Mouse (Mus musculus): ENCODE results near the gene Urah. TPM values are rescaled to one million over a fixed set of nuclear protein-coding genes. Genes with fewer than 3 reads are reported as not detected.

The Urah gene
- not detected for polyA plus RNA-seq (2017; shearing (Covaris generic))

GRCm38 (mm10) chr7:140834968-140835757, at the start of gene Urah:
Gene Urah (plus strand): TSS chr7:140835018.

GRCm38 (mm10) chr7:140787406-140788052, 47.3 kb upstream of the Urah start, which contains the start of gene Syce1:
Gene Syce1 (minus strand): TSS chr7:140787852.

GRCm38 (mm10) chr7:140821653-140822329, 13.0 kb upstream of the Urah start, which contains the start of gene Zfp941:
Gene Zfp941 (minus strand): TSS chr7:140822178.

GRCm38 (mm10) chr7:140844905-140845665, 10.3 kb downstream of the Urah start, which contains the start of gene Scgb1c1:
Gene Scgb1c1 (plus strand): TSS chr7:140845547.

GRCm38 (mm10) chr7:140847755-140848580, 13.2 kb downstream of the Urah start, which contains the start of gene Odf3:
Gene Odf3 (plus strand): TSS chr7:140847805.

GRCm38 (mm10) chr7:140855860-140856784, 21.3 kb downstream of the Urah start, which contains the start of gene Gm45785:
Gene Gm45785 (minus strand): TSS chr7:140856331.

GRCm38 (mm10) chr7:140856785-140857549, 22.1 kb downstream of the Urah start, which contains the start of gene Ric8a:
Gene Ric8a (plus strand): TSS chr7:140856957.

GRCm38 (mm10) chr7:140857550-140858505, 23.0 kb downstream of the Urah start, which contains the start of gene Bet1l:
Gene Bet1l (minus strand): TSS chr7:140857577.

GRCm38 (mm10) chr7:140881696-140882468, 47.1 kb downstream of the Urah start, which contains the start of the genes Psmd13 and Sirt3:
Gene Psmd13 (plus strand): TSS chr7:140881968.
Gene Sirt3 (minus strand): TSS chr7:140882309.

Other genes starting within 250 kb of the Urah start
- 0.05 TPM for gene Olfr46, start 233.7 kb upstream of the Urah start, polyA plus RNA-seq (2017; shearing (Covaris generic))
- not detected for gene Olfr61, start 206.0 kb upstream of the Urah start, polyA plus RNA-seq (2017; shearing (Covaris generic))
- not detected for gene Olfr53, start 188.6 kb upstream of the Urah start, polyA plus RNA-seq (2017; shearing (Covaris generic))
- gene Olfr539, start 175.1 kb upstream of the Urah start, polyA plus RNA-seq (2017; shearing (Covaris generic)) = 0.21 TPM
- 0.06 TPM for gene Olfr45, start 153.1 kb upstream of the Urah start, polyA plus RNA-seq (2017; shearing (Covaris generic))
- not detected for gene Olfr541, start 137.8 kb upstream of the Urah start, polyA plus RNA-seq (2017; shearing (Covaris generic))
- gene Cyp2e1, start 71.3 kb upstream of the Urah start, polyA plus RNA-seq (2017; shearing (Covaris generic)) = not detected
- not detected for gene Syce1, start 47.2 kb upstream of the Urah start, polyA plus RNA-seq (2017; shearing (Covaris generic))
- gene Zfp941, start 12.8 kb upstream of the Urah start, polyA plus RNA-seq (2017; shearing (Covaris generic)) = 0.18 TPM
- gene Scgb1c1, start 10.5 kb downstream of the Urah start, polyA plus RNA-seq (2017; shearing (Covaris generic)) = not detected
- gene Odf3, start 12.8 kb downstream of the Urah start, polyA plus RNA-seq (2017; shearing (Covaris generic)) = 0.30 TPM
- 1.3 TPM for gene Gm45785, start 21.3 kb downstream of the Urah start, polyA plus RNA-seq (2017; shearing (Covaris generic))
- gene Ric8a, start 21.9 kb downstream of the Urah start, polyA plus RNA-seq (2017; shearing (Covaris generic)) = 107 TPM
- 51.2 TPM for gene Bet1l, start 22.6 kb downstream of the Urah start, polyA plus RNA-seq (2017; shearing (Covaris generic))
- 145 TPM for gene Psmd13, start 47.0 kb downstream of the Urah start, polyA plus RNA-seq (2017; shearing (Covaris generic))
- gene Sirt3, start 47.3 kb downstream of the Urah start, polyA plus RNA-seq (2017; shearing (Covaris generic)) = 2.6 TPM
- gene Cox8b, start 65.4 kb downstream of the Urah start, polyA plus RNA-seq (2017; shearing (Covaris generic)) = not detected
- 0.11 TPM for gene Nlrp6, start 85.9 kb downstream of the Urah start, polyA plus RNA-seq (2017; shearing (Covaris generic))
- 9.2 TPM for gene Pgghg, start 106.4 kb downstream of the Urah start, polyA plus RNA-seq (2017; shearing (Covaris generic))
- not detected for gene Ifitm5, start 115.3 kb downstream of the Urah start, polyA plus RNA-seq (2017; shearing (Covaris generic))
- not detected for gene Gm45717, start 120.9 kb downstream of the Urah start, polyA plus RNA-seq (2017; shearing (Covaris generic))
- 19.8 TPM for gene Ifitm2, start 121.0 kb downstream of the Urah start, polyA plus RNA-seq (2017; shearing (Covaris generic))
- gene Ifitm1, start 132.2 kb downstream of the Urah start, polyA plus RNA-seq (2017; shearing (Covaris generic)) = 8.4 TPM
- gene Ifitm3, start 175.8 kb downstream of the Urah start, polyA plus RNA-seq (2017; shearing (Covaris generic)) = 9.4 TPM
- not detected for gene Ifitm6, start 182.9 kb downstream of the Urah start, polyA plus RNA-seq (2017; shearing (Covaris generic))
- not detected for gene Gm17387, start 194.1 kb downstream of the Urah start, polyA plus RNA-seq (2017; shearing (Covaris generic))
- gene B4galnt4, start 226.1 kb downstream of the Urah start, polyA plus RNA-seq (2017; shearing (Covaris generic)) = 19.2 TPM
- 186 TPM for gene Pkp3, start 243.2 kb downstream of the Urah start, polyA plus RNA-seq (2017; shearing (Covaris generic))

All from effector memory CD4-positive, alpha-beta T cell, adult 7 months (primary cell).